Mouse (Mus musculus) layer of hippocampus, adult 11-12 months (tissue): Measurements from ENCODE around the gene Il1f9.
"Not testable (repeated sequence)": the region's sequence is repeated elsewhere in the genome, so short reads cannot be mapped to it uniquely, and the experiment has no call there.

ENCODE experiments used
- DNase-seq: peaks from one replicate; pipeline ENCODE4 v3.0.0; 2022; ENCODE audit warnings: low spot score

Il1f9 gene

DNA sequence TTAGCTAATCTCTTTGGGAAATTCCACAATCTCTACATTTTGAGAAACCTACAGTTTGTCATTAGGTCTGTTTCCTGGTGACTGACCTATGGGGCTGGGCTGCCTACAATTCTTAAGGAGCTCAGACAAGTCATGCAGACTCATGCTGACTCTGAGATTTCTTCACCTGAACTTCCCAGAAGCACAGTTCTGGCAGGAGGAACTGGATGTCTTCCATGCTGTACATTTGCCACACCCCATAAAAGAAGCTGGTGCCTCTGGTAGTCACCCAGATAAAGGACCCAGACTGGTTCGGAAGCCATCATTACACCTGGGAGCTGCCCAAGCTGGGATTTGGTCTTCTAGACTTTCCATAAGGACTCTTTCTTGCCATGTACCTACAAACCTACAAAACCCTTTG, at the start of gene Il1f9:
Gene Il1f9 (plus strand): TSS at position 301 of the 400 bp plus-strand sequence.
- no peak for DNase-seq

- DNase-seq, result no peak
Measured at GRCm38 (mm10) chr2:24152861-24153260, 33.4 kb upstream of the Il1f9 start, which contains the start of gene Il1f8. Gene Il1f8, plus strand, starts transcription at chr2:24153161.

DNA sequence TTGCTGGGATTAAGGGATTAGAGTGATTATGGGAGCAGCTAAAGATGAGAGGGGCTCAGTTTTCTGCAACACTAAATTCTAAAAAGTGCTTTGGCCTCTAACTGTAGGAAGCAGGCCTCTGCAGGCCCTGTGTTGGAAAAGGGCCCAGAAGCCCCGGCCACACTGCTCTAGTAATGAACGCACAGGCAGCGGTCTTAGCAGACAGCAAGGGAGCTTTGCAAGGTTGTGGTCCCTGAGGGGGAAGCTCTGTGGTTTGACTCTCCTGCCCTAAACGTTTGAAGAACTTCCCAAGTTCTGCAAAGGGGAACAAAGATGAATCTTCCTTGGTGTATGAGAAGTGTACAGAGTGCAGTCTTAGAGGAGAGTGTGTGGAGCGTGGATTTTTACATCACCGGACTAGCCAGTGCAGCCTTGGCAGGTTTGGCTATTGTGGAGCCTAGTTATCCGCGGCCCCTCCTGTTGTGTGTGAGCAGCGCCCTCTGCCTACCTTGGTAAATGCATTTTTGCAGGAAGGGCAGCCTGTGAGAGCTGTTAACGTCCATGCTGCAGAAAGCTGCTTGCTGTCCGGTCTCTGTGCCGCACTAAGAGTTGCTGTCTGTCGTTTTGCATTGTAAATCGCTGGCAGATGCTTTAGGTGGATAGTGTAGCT, 4.5 kb upstream of the Il1f9 start:
- peak; percentile 35 for DNase-seq

DNA sequence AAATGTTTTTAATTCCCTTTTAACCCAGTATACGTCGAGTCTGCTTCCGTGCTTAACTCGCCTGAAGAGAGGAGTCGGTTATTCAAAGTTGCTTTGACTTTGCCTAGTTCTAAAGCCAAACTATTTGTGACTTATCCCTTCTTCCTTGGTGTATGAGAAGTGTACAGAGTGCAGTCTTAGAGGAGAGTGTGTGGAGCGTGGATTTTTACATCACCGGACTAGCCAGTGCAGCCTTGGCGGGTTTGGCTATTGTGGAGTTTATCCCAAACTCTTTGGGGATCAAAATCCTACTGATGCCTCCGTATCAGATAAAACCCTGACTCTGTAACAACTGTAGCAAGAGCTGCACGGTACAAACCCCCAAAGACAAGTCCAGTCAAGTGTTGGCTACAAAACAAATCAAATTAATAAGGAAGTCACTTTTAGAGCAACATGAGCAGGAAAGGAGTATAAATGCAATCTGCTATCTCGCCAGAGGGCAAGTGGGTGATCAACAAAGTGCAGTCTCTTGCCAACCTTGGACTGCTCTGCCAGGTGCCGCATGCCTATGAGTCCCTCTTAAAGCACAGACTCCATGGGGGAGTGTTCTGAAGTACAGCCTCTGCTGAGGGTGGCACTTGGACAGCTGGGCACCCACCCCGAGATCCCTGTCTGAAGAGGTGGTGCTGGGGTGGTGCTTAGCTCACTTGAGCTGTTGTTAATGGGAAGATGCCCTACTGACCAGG, 3.7 kb upstream of the Il1f9 start:
- DNase-seq, result not testable (repeated sequence)

GRCm38 (mm10) chr2:24184092-24184491, 2.2 kb upstream of the Il1f9 start:
- DNase-seq, result not testable (repeated sequence)

DNA sequence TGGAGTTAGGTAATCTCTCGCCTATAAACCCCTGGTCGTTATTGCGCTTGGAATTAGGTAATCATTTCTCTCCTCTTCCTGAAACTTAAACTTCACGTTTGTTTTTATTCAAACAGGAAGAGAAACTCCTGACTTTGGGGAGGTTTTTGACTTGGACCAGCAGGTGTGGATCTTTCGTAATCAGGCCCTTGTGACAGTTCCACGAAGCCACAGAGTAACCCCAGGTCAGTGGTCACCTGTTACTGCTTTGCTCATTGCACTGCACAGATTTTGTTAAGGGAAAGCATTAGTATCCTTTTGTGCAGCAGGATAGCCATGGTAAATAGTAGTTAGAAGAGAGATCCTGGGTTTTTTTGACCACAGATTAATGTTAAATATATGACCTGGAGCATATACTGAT, 1.3 kb downstream of the Il1f9 start:
- no peak for DNase-seq

GRCm38 (mm10) chr2:24188189-24188588, 1.9 kb downstream of the Il1f9 start:
- no peak for DNase-seq

- DNase-seq, result no peak
Measured at GRCm38 (mm10) chr2:24215118-24215517, 28.8 kb downstream of the Il1f9 start, which contains the start of gene Il1f6. Gene Il1f6, plus strand, starts transcription at chr2:24215418.

- no peak for DNase-seq
Measured at GRCm38 (mm10) chr2:24227191-24227590, 40.9 kb downstream of the Il1f9 start.
